Mouse (Mus musculus): ENCODE measurements at regions not wholly inside any gene's neighbourhood (a gene's known extent, or its start where the extent isn't known, plus 50 kb on each side); places are given as distances from the start of the nearest gene placed in this dataset.
"Not testable (repeated sequence)": the region's sequence is repeated elsewhere in the genome, so short reads cannot be mapped to it uniquely, and the experiment has no call there.

GRCm38 (mm10) chr12:69486903-69487302, 95.9 kb downstream of the Vcpkmt start:
- DNase-seq (ENCODE audit: extremely low spot score in 1 of 2, low spot score in 1 of 2) = no peak

GRCm38 (mm10) chr12:69485652-69486651, 96.9 kb downstream of the Vcpkmt start:
- DNase-seq (ENCODE audit: extremely low spot score in 1 of 2, low spot score in 1 of 2) = no peak

- DNase-seq (ENCODE audit: extremely low spot score in 1 of 2, low spot score in 1 of 2) = no peak
Measured at GRCm38 (mm10) chr12:69481420-69481819, 101.4 kb downstream of the Vcpkmt start.

- DNase-seq (ENCODE audit: extremely low spot score in 1 of 2, low spot score in 1 of 2) = no peak
Measured at GRCm38 (mm10) chr12:69476631-69477091, 104.4 kb upstream of the Gm9887 start.

- DNase-seq (ENCODE audit: extremely low spot score in 1 of 2, low spot score in 1 of 2) = no peak
Measured at GRCm38 (mm10) chr12:69476131-69476530, 103.9 kb upstream of the Gm9887 start.

GRCm38 (mm10) chr12:69474916-69475661, 102.8 kb upstream of the Gm9887 start:
- DNase-seq (ENCODE audit: extremely low spot score in 1 of 2, low spot score in 1 of 2) = no peak

- no peak for DNase-seq (ENCODE audit: extremely low spot score in 1 of 2, low spot score in 1 of 2)
Measured at GRCm38 (mm10) chr12:69474141-69474915, 102.1 kb upstream of the Gm9887 start.

GRCm38 (mm10) chr12:69473379-69474057, 101.3 kb upstream of the Gm9887 start:
- no peak for DNase-seq (ENCODE audit: extremely low spot score in 1 of 2, low spot score in 1 of 2)

- no peak for DNase-seq (ENCODE audit: extremely low spot score in 1 of 2, low spot score in 1 of 2)
Measured at GRCm38 (mm10) chr12:69472912-69473311, 100.7 kb upstream of the Gm9887 start.

- no peak for DNase-seq (ENCODE audit: extremely low spot score in 1 of 2, low spot score in 1 of 2)
Measured at GRCm38 (mm10) chr12:69471876-69472275, 99.6 kb upstream of the Gm9887 start.

- DNase-seq (ENCODE audit: extremely low spot score in 1 of 2, low spot score in 1 of 2) = no peak
Measured at GRCm38 (mm10) chr12:69469004-69469403, 96.7 kb upstream of the Gm9887 start.

- no peak for DNase-seq (ENCODE audit: extremely low spot score in 1 of 2, low spot score in 1 of 2)
Measured at GRCm38 (mm10) chr12:69467363-69467762, 95.1 kb upstream of the Gm9887 start.

- DNase-seq (ENCODE audit: extremely low spot score in 1 of 2, low spot score in 1 of 2) = no peak
Measured at GRCm38 (mm10) chr12:69464906-69465305, 92.6 kb upstream of the Gm9887 start.

GRCm38 (mm10) chr12:69463327-69463726, 91.1 kb upstream of the Gm9887 start:
- DNase-seq (ENCODE audit: extremely low spot score in 1 of 2, low spot score in 1 of 2) = not testable (repeated sequence)

GRCm38 (mm10) chr12:69461888-69462840, 89.9 kb upstream of the Gm9887 start:
- no peak for DNase-seq (ENCODE audit: extremely low spot score in 1 of 2, low spot score in 1 of 2)

GRCm38 (mm10) chr12:69460552-69461079, 88.4 kb upstream of the Gm9887 start:
- DNase-seq (ENCODE audit: extremely low spot score in 1 of 2, low spot score in 1 of 2) = no peak

GRCm38 (mm10) chr12:69458170-69458841, 86.0 kb upstream of the Gm9887 start:
- DNase-seq (ENCODE audit: extremely low spot score in 1 of 2, low spot score in 1 of 2) = no peak

GRCm38 (mm10) chr12:69456746-69457145, 84.5 kb upstream of the Gm9887 start:
- peak in 1 of 2 experiments; percentile 22 for DNase-seq (ENCODE audit: extremely low spot score in 1 of 2, low spot score in 1 of 2)

Measured in layer of hippocampus, postnatal 25 days (tissue).